Mouse (Mus musculus) urinary bladder, adult 18-20 months (tissue): Measurements from ENCODE around the gene Lgals7.
"Not testable (repeated sequence)": the region's sequence is repeated elsewhere in the genome, so short reads cannot be mapped to it uniquely, and the experiment has no call there.

Experiments used
- DNase-seq, 2 experiments: peaks; one replicate each; pipeline ENCODE4 v3.0.0; 2022; ENCODE audit warnings: low spot score in 2 of 2, mixed read lengths in 2 of 2

Lgals7 gene

DNA sequence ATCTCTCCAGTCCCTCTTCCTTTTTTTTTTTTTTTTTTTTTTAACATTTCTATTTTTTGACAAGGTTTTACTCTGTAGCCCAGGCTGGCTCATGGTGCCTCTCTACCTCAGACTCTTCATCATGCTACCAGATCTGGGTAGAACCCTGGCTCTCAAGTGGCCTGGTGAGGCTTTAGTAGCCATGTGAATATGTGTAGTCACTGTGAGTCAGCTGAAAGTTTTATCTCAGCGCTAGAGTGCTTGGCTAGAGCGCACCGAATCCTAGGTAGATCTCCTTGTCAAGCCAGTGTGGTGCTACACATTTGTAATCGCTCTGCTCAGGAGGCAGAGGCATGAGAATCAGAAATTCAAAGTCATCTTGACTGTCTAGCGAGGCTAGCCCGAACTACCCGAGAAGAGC lies 13.5 kb downstream of the Lgals7 start:
- no peak for DNase-seq

DNA sequence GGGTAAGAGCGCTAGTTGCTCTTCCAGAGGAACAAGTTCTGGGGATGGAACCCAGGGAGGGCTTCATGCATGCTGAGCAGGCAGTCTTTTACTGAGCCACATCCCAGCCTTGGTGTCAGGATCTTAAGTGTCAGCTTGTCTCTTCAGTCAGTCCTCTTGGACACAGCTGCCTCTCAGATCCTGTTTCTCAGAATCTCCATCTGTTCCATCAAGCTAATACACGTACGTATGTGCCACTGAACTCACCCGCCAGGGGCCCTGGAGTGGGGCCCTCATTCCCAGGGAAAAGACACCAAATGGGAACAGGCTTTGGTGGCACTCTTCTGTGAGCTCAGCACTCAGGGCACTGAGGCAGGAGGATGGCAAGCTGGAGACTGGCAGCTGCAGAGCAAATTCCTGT lies 14.2 kb downstream of the Lgals7 start:
- DNase-seq: no peak

DNA sequence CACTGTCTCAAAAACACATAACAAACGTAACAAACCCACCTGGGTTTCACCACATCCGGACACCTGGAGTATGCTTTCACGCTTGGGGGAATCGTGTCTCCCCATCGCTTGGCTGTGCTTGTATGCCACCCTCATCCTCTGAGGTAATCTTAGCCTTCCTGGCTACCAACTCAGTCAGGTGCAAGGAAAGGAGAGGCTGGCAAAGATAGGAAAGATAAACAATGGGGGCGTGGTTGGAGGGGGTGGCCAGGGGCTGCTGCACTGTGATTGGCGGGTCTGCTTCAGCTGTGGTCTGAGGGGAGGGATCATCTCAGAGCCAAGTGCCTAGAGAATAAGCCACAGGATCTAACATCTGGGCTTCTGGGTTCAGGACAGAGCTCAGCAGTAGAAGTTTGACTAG lies 16.0 kb downstream of the Lgals7 start:
- DNase-seq: no peak

DNA sequence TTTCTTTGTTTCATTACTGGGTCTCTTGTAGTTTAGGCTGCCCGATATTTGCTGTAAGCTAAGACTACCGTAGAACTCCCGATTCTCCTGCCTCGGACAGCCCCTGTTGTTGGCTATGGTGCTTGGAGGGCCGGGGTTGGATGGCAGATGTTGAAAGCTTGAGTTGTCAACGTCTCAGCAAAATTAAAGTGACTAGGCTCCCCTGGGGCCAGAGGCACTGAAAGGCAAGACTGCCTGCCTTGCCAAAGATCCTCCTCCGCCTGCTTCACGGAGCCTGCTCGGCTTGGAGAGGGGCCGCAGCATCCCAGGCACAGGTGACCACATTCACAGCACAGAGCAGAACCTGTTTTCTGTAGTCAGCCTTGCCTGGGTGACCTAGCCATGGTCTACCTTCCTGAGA lies 16.9 kb downstream of the Lgals7 start:
- DNase-seq: no peak

DNA sequence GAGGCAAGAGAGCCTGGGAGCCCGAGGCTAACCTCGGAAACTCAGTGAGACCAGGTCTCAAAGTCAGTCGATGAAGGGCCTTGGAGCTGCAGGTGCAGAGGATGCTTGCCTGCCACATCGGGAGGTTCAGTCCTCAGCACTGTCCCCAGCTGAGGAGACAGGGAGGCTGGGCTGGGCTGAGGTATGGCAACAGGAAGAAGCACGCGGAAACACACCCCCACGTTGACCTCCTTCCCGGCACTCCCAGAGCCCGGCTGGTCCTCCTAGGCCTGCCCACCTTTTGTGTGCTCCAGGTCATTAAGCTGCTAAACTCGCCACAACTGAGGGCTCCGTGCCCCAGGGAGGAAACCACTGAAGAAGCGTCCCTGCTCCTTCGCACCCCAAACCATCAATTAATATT lies 17.5 kb downstream of the Lgals7 start, which contains the start of gene Capn12:
Capn12 (plus strand) TSS at position 224 of the 400 bp plus-strand sequence.
- DNase-seq: no peak

DNA sequence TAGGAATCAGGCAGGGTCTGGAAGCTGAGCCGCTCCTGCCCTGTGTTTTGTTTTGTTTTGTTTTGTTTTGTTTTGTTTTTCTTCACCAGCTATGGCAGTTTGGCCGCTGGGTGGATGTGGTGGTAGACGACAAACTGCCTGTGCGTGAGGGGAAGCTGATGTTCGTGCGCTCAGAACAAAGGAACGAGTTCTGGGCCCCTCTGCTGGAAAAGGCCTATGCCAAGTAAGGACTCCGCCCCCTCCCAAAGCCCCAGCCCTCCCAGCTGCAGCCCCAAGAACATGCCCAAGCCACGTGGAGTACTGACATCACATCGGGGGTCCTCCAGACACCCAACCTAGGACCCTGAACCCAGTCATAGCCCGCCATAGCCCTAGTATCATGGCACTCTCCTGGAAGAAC lies 19.4 kb downstream of the Lgals7 start:
- no peak for DNase-seq

DNA sequence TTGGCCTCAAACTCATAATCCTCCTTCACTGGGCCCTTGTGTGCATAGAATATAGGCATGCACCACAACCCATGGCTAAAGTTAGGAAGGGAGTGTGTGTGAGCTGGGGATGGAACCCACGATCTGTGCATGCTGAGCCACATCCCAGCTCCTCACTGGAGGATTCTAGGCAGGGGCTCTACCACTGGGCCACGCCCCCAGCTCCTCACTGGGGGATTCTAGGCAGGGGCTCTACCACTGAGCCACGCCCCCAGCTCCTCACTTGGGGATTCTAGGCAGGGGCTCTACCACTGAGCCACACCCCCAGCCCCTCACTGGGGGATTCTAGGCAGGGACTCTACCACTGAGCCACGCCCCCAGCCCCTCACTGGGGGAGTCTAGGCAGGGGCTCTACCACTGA lies 20.1 kb downstream of the Lgals7 start:
- not testable (repeated sequence) for DNase-seq

DNA sequence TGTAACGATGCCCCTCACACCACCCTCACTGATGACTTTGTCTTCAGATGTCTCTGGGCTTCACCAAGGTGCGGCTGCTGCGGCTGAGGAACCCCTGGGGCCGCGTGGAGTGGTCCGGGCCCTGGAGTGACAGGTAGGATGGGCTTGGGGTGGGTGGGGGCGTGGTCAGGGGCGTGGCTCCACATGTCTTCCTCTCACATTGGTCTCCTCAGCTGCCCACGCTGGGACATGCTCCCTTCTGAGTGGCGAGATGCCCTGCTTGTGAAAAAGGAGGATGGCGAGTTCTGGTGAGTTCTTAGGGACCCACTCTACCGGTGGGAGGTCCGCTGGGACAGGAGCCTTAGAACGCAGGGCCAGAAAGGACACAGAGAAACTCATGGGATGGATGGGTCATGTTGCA lies 22.8 kb downstream of the Lgals7 start:
- DNase-seq: no peak

DNA sequence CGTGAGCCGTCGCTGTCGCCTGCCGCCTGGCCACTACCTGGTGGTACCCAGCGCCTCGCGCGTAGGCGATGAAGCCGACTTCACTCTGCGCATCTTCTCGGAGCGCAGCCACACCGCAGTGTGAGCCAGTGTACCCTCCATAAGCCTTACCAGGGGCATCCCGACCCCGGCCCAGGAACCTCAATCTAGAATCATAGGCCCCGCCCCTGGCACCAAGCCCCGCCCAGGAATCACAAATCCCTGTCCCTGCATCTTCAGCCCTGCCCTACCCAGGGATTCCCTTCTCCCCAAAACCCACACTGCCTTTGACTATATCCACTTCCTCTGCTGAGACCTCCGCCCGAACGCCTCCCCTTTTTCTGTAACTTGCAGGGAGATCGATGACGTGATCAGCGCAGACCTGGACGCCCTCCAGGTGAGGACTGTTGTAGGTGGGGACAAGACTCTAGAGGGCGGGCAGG lies 25.1 kb downstream of the Lgals7 start:
- no peak for DNase-seq

DNA sequence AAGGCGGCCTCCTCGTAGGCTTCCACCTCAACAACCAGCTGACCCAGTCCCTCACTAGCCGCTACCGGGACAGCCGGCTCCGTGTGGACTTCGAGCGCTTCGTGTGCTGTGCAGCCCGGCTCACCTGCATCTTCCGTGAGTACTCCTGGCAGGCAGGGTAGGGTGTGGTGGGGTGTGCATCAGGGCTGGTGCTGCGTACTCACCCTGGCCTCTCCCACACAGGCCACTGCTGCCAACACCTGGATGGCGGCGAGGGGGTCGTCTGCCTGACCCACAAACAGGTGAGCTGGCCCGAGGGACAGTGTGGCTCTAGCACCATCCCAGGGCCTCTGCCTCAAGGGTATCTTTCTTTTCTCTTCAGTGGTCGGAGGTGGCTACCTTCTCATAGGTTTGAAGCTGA lies 28.9 kb downstream of the Lgals7 start:
- no peak for DNase-seq

DNA sequence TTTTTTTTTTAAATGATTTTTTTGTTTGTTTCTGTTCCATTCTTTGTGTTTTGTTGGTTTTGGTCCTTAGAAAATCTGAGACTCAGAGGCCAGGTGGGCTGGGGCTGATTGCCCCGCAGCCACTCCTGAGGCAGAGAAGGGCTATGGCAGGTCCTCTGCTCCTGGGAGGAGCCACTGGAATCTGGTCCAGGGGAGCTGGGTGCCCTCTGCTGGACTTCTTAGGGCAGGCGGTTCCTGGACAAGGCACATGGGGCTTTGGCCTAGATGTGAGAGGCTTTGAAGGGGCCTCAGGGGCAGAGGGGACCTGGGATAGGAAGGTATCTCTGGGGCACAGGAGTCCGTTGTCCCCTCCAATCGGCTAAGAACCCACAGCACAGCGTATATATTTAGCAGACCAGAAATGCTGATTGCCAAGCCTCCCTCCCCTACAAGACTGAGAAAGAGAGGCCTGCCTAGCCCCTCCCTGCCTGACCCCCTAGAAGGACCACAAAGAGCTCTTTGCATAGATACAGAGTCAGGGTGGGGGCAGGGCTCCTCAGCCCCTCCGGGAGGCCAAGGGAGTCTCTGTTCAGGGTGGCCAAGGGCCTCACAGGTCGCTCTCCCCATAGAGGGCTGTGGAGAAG lies 30.1 kb downstream of the Lgals7 start:
- peak in 1 of 2 experiments; percentile 31 for DNase-seq

DNA sequence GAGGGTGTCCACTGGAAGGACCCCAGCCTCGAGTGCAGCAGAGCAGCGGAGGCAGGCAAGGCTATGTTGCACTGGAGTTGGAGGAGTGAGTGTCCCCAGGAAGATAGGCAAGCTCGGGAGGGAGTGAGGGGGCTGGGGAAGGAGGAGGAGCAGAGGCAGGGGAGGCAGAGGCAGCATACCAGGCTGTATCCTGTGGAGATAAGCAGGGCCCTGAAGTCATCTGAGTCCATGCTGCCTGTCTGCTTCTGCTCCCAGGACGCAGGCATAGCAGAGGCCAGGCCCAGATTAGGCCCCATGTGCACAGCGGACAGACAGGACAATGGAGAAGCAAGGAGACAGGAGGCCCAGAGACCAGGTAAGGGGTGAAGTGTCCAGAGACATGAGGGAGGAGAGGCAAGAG lies 31.3 kb downstream of the Lgals7 start:
- no peak for DNase-seq

DNA sequence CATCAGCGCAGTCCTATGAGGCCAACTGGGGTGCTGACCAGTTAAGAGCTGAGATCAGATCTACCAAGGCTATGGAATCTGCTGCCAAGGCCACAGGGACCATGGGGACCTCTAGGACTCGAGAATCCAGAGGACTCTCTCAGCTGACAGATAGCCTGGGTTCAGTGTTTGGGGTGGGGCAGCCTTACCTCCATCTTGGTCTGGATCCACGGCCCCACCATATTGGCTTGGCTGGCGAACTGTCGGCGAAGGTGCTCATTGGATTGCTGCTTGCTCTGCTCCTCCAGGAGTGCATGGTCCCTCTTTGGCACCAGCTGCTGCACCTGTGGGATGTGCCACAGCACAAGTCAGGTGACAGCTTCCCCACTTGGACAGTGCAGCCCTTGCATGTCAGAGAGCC lies 34.0 kb downstream of the Lgals7 start:
- DNase-seq: no peak

DNA sequence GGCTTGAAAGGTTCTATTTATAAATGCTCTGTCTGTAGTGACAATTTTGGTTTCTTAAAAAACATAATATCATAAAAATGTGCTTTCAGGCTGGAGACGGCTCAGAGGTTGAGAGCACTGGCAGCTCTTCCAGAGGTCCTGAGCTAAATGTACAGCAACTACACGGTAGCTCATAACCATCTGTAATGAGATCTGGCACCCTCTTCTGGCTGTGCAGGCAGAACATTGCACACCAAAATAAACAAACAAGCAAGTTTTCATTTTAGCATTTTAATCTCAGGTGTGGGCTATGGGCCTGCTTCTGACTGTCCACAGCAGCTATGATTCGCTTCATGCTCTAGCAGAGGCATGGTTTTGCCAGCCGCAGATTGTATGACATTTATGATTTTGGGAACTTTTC lies 36.3 kb downstream of the Lgals7 start:
- no peak for DNase-seq

DNA sequence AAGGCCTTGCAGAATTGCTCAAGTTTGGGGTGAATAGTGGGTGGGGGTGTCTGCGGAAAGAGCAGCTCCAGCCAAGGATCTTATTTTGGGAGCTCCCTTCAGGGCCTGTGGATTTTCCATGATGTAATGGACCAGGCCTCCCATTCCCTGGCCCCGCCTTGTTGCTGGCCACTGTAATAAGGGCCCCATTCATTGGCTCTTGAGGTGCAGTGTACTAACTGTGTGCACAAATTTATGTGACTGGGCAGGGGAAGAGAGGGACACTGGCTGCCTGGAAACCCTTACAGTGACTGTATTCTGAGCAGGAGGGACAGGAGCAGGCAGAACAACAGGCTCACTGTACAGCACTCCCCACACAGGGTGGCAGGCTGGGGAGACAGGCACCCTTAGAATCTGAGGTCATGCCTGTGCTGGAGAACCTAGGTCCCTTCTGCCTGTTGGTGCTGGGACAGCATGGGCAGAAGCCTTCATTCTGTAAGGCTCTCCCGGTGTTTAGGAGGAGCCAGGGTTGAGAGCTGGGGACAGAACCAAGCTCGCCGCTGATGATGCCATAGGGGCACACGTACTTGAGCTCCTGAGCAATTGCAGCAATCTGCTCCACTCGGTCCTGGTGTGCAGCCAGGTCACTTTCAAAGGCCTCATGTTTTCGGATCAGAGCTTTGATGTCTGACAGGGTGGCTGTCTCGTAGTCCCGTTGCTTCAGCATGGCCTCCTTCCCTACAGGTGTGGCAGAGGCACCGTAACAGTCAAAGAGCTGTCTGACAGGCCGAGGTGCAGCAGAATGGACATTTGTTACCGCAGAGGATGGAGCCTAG lies 37.9 kb downstream of the Lgals7 start:
- DNase-seq: no peak

DNA sequence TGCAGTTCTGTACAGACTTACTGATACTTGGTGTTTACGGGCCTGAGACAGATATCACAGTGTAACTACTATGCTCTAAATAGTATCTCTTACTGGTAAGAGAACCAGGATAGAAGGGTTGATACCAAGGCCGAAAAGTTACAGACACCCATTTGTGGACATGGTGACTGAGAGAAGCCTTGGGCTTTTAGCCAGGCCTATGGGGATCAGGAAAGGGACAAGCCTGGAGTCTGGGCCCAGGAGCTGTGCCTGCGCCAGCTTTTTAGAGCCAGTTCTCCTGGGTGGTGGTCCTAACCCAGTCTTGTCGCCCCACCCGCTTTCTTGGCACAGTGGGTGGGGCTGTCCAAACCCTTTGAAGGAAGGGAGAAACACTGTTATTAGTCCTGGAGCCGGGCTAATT lies 38.5 kb downstream of the Lgals7 start:
- no peak for DNase-seq

DNA sequence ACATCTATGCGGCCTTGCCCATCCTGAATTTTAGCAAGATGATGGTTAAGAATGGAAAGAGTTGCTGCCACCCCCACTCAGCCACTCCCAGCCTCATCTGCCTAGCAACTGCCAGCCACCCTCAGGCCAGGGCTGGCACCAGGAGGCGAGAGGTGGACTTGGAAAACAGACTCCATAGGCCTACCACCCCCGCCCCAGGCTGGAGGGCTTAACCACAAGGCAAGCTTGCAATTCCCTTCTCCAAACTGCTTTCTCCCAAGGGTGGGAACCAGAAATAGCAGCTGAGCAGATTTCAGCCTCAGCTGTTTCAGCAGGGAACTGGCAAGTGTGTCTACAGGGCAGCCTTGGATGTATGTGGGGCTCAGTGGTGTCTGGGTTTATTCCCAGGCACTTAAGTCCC lies 39.2 kb downstream of the Lgals7 start:
- DNase-seq: no peak

DNA sequence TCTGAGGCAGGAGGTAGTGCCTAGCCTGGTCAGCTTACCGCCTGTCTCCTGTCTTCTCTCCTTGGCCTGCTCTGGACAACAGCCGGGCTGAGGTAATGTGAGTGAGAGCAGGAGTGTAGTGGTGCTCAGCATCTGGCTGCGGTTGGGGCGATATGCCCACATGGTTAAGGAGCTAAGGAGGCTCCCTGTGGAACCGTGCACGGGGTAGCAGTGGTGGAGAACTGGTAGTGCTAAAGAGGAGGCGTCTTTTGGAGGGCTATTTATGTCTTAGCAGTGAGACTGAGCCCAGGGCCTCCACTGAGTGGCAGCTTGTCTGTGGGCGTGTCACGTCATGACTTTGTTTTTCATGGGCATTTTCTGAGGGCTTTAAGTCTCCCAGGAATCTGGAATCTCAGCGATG lies 40.1 kb downstream of the Lgals7 start:
- DNase-seq: no peak

DNA sequence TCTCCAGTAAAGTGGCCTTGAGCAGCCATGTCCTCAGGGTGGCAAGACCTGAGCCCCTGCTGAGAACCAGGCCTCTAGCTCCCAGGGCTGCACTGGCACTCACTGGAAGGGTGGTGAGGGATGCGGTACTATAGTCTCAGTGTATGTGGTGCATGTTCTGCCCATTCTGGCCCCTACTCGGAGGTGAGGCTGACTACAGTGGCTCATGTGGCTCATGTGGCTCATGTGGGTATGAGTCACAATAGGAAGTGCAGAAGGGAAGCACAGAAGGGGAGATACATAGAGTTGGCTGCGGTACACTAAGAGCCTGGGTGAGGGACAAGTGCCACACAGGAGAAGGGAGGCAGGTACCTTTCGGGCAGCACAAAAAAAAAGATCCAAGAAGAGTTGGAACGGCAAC lies 43.5 kb downstream of the Lgals7 start:
- DNase-seq: no peak

DNA sequence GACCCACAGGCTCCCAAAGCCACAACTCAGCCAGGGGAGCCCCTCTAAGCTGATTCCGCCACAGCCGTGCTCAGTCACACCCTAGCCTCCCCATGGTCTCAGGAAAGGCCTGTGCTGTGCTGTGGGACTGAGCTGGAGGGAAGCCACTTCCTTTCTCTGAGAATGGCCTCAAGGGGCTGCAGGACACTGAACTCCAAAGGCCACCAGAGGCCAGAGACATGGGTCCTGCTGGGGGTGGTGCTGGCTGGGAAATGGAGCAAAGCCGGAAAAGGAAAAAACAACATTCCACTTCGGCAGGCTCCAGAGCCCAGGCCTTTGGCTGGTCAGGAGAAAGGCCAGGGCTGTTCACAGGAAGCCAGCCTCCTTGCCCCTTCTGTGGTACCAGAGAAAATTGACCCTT lies 48.0 kb downstream of the Lgals7 start:
- no peak for DNase-seq

DNA sequence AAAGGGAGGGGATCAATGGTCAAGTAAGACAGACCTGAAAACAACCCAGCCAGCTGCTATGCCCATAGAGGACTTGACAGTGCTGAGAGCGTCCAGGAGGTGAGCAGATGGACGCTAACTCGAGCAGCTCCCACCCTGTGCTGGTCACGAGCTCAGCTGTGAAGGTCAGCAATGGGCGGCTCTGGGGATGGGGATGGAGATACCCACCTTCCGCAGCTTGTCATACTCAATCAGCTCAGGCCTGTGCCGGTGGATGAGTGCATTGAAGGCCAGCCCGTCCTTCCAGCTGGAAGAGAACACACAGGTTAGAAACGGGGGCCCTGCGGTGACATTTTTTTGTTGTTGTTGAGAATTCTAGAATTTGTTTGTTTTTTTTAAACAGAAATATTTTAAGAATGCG lies 49.5 kb downstream of the Lgals7 start:
- DNase-seq: no peak
